In the genomic region with DNA sequence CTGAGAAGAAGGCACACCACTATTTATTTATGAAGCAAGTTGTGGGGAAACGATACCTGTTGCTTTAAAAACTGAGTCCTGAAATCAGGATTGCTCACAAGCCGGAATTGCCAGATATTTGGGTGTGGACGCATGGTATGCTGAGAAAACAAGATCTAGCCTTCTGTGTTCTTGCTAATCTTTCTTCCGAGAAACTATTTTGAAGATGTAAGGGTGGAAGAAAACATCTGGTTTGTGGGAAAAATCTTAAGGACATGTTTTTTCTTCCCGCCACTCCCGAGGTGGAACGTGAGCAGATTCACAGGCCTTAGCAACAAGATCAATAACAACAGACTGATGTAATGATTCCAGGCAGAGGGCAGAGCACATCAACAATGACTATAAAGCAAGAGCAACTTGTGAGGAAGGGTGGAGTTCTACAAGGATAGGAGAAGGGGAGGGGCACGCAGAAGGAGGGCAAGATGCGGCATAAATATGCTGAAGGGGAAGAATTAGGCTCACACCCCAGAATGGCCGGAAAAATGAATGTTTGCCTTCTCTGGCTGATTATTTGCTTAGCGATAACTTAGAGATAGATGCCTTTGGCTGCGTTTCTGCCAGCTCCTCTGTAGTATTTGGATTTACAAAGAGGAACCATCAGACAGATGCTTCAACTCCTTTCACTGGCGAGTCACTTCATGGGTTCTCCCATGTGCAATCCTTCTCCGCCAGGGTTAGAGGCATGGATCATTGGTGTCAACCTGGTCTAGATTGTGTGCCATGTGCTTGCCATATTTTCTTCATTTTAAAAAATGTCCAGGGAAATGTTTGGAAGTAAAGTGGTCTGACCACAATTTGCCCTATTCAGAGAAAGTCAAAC, we compare ENCODE assay signal across 14 mouse cellular contexts.
DNase-seq lines count a peak whose midpoint lies in the region; ATAC-seq lines count a peak whose summit lies in the region.
"Had no signal": no experiment of that assay in that cellular context is flagged by ENCODE, and none has a peak within 500 bp of the region (broad histone marks: within the 10 kb centered on the region; RNA-seq: fewer than 3 reads in every experiment).

No protein-coding gene starts in this region.

- H3K9ac ChIP-seq in stomach, embryonic 16.5 days (ENCODE audit: low read length): no peak overlapping the region
- H3K9ac ChIP-seq: neural tube, embryonic 15.5 days had no signal

- 0 out of 2 replicates have a peak, but pooled peaks have one; percentile 33 for ATAC-seq in stomach, embryonic 16.5 days (ENCODE audit: insufficient read depth, low FRiP score)

- WGBS in large intestine, adult 2 months: 20% methylated on average over 14 of the region's 14 CpGs
- WGBS in stomach, embryonic 16.5 days: 54% methylated on average over 14 of the region's 14 CpGs

- H3K27me3 ChIP-seq in stomach, embryonic 16.5 days (ENCODE audit: control insufficient read depth, insufficient read depth, low read length): no peaks in the 10 kb centered on the region
- H3K27me3 ChIP-seq: neural tube, embryonic 15.5 days had no signal

- DNase-seq in gastrocnemius, adult 18-20 months (ENCODE audit: low spot score): peak; percentile 21
- DNase-seq in gastrocnemius, postnatal 4 days (ENCODE audit: low spot score in 2 of 2): no peak
- peak; percentile 5 for DNase-seq in testis, postnatal 14 days (ENCODE audit: low spot score)
- no peak for DNase-seq in testis, postnatal 10 days (ENCODE audit: low spot score)
- peak; percentile 19 for DNase-seq in large intestine, adult 2 months (ENCODE audit: low read depth, low spot score)
- DNase-seq in MN1 (ENCODE audit: low spot score): no peak
- DNase-seq in right cerebral cortex, postnatal 4 days: no peak
- DNase-seq: cerebellum, adult 11 months; kidney, postnatal 14 days; layer of hippocampus, postnatal 36 days; thymus, postnatal 36 days had no signal

- no peaks in the 10 kb centered on the region for H3K36me3 ChIP-seq in stomach, embryonic 16.5 days (ENCODE audit: control insufficient read depth, insufficient read depth, low read length)
- H3K36me3 ChIP-seq: neural tube, embryonic 15.5 days had no signal

- peaks cover 4% of the 10 kb centered on the region; the same call in 1 of the 2 replicates for H3K4me1 ChIP-seq in stomach, embryonic 16.5 days (ENCODE audit: control insufficient read depth, insufficient read depth, low read length)
- H3K4me1 ChIP-seq: neural tube, embryonic 15.5 days had no signal

- H3K4me3 ChIP-seq in stomach, embryonic 16.5 days (replicated peaks; ENCODE audit: low read length): no peak overlapping the region
- H3K4me3 ChIP-seq: erythroblast, embryonic 14.5 days; neural tube, embryonic 15.5 days had no signal

- H3K9me3 ChIP-seq in stomach, embryonic 16.5 days (replicated peaks; ENCODE audit: control insufficient read depth, low read length): no peaks in the 10 kb centered on the region
- H3K9me3 ChIP-seq: neural tube, embryonic 15.5 days had no signal

- H3K27ac ChIP-seq in stomach, embryonic 16.5 days (ENCODE audit: low read length): no peak overlapping the region
- H3K27ac ChIP-seq: neural tube, embryonic 15.5 days had no signal

- no peak overlapping the region for H3K4me2 ChIP-seq in stomach, embryonic 16.5 days (ENCODE audit: low read depth, low read length)
- H3K4me2 ChIP-seq: neural tube, embryonic 15.5 days had no signal

Comparison
In these comparisons a context has a peak if more than half of its experiments do, and no peak if none do; other contexts are left out.
1. DNase-seq: peak in gastrocnemius, adult 18-20 months (single experiment), testis, postnatal 14 days (single experiment) and large intestine, adult 2 months (single experiment); none in gastrocnemius, postnatal 4 days (0 of 2), testis, postnatal 10 days (single experiment), MN1 (single experiment) and right cerebral cortex, postnatal 4 days (single experiment).